Mouse (Mus musculus) liver, embryonic 13.5 days (tissue): Measurements from ENCODE around the gene Ttl. TPM values are rescaled to one million over a fixed set of nuclear protein-coding genes. Genes with fewer than 3 reads are reported as not detected.

Experiments used
- ATAC-seq: fragments of 200-750 bp; cut with Nextera tagmentation; 2 replicates; pipeline ENCODE4 v1.8.0; 2017; ENCODE audit warnings: low read depth, mild to moderate bottlenecking, moderate number of reproducible peaks, moderate library complexity
- DNase-seq: peaks from one replicate; pipeline ENCODE4 v3.0.0; 2022
- H3K27ac ChIP-seq: fragments of 300-500 bp; sonication (generic); 2 replicates; pipeline ENCODE4 v1.5.1; 2015; ENCODE audit warnings: moderate library complexity, mild to moderate bottlenecking, inconsistent platforms
- H3K27me3 ChIP-seq: fragments of 300-500 bp; sonication (generic); 2 replicates; pipeline ENCODE4 v1.6.1; 2015; ENCODE audit warnings: mild to moderate bottlenecking, inconsistent platforms
- H3K36me3 ChIP-seq: fragments of 300-500 bp; sonication (generic); 2 replicates; pipeline ENCODE4 v1.6.1; 2015; ENCODE audit warnings: mild to moderate bottlenecking, inconsistent platforms
- H3K4me1 ChIP-seq: fragments of 300-500 bp; sonication (generic); replicated peaks from 2 replicates; pipeline ENCODE4 v1.6.1; 2015; ENCODE audit warnings: inconsistent platforms
- H3K4me2 ChIP-seq: fragments of 300-500 bp; sonication (generic); 2 replicates; pipeline ENCODE4 v1.6.1; 2015; ENCODE audit warnings: inconsistent platforms, mild to moderate bottlenecking, moderate library complexity
- H3K4me3 ChIP-seq: fragments of 300-500 bp; sonication (generic); replicated peaks from 2 replicates; pipeline ENCODE4 v1.5.1; 2015; ENCODE audit warnings: mild to moderate bottlenecking, inconsistent platforms
- H3K9ac ChIP-seq: fragments of 300-500 bp; sonication (generic); 2 replicates; pipeline ENCODE4 v1.6.1; 2015; ENCODE audit warnings: mild to moderate bottlenecking, inconsistent platforms
- H3K9me3 ChIP-seq: fragments of 300-500 bp; sonication (generic); replicated peaks from 2 replicates; pipeline ENCODE4 v1.6.1; 2016; ENCODE audit warnings: inconsistent platforms
- WGBS: fragments of 180-500 bp; shearing (Covaris S2); methylation state at CpG from one replicate; pipeline ENCODE4 v1.1.7; 2015; ENCODE audit not compliant: insufficient replicate concordance; 5-methylcytosine and 5-hydroxymethylcytosine counted together
- polyA plus RNA-seq: library from polyadenylated mRNA; unstranded; fragments of >200 nt; fragmentation: Nextera tagmentation; extraction: Ambion mirVana; gene quantifications from 2 replicates; pipeline ENCODE4 v1.2.1, GENCODE M21; 2015

Ttl gene
- polyA plus RNA-seq, 1 experiment from 2014 or later = 2.1 TPM

GRCm38 (mm10) chr2:129087520-129087919, 21.8 kb downstream of the Ttl start:
- Histone ChIP-seq H3K36me3 (peaks cover 15% of the 10 kb centered on the region), H3K4me2 (no peak overlapping the region), H3K4me3 (no peak overlapping the region), H3K27ac (no peak overlapping the region), H3K9me3 (no peaks in the 10 kb centered on the region), H3K4me1 (peaks cover 9% of the 10 kb centered on the region), H3K9ac (no peak overlapping the region), H3K27me3 (no peaks in the 10 kb centered on the region)
- 56% methylated on average over 1 of the region's 1 CpGs for WGBS
- DNase-seq (no peak), ATAC-seq (peak; percentile 53; the same call in 1 of the 2 replicates)

DNA sequence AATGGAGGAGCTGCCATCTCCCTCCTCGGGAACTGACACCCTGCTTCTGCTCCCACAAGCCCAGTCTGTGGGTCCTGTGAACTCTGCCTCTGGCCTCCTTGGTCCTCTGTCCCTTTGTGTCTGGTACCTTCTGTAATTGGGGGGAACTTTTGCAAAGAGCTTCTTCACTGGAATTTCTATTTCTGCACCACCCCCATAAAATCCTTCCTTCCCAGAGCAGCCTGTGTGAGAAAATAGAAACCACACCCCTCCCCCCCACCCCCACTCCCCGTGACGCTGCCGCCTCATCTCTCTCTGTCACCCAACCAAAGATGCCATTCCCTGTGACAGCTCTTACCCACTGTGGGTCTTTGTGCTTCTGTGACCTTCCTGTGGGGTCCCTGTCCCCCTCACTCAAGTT, 24.6 kb downstream of the Ttl start:
- Histone ChIP-seq H3K4me2 (no peak overlapping the region), H3K9ac (no peak overlapping the region), H3K27ac (no peak overlapping the region), H3K9me3 (no peaks in the 10 kb centered on the region), H3K27me3 (no peaks in the 10 kb centered on the region), H3K4me3 (no peak overlapping the region), H3K4me1 (peaks cover 9% of the 10 kb centered on the region), H3K36me3 (peaks cover 10% of the 10 kb centered on the region)
- WGBS = 49% methylated on average over 4 of the region's 4 CpGs
- DNase-seq = no peak
- ATAC-seq = no peak

DNA sequence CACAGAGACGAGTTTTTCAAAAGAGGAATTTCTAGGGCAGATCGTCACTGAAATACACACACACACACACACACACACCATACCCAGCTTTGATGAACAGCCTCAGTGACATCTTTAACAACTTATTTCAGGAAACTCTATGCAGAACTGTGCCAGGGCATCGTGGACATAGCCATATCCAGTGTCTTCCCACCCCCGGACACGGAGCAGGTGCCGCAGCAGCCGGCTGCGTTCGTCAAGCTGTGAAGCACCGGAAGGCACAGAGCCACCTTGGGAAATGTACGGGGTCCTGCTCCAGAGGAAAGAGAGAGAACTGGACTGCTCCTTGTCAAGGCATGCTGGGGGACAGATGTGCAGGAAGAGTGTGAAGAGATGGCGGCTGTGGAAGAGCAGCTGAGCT, 27.1 kb downstream of the Ttl start:
- 82% methylated on average over 12 of the region's 12 CpGs for WGBS
- Histone ChIP-seq H3K36me3 (peaks cover 3% of the 10 kb centered on the region), H3K9ac (no peak overlapping the region), H3K27ac (no peak overlapping the region), H3K4me2 (no peak overlapping the region), H3K27me3 (no peaks in the 10 kb centered on the region), H3K4me1 (no peaks in the 10 kb centered on the region; the same call in 1 of the 2 replicates), H3K9me3 (no peaks in the 10 kb centered on the region), H3K4me3 (no peak overlapping the region)
- no peak for ATAC-seq
- no peak for DNase-seq

DNA sequence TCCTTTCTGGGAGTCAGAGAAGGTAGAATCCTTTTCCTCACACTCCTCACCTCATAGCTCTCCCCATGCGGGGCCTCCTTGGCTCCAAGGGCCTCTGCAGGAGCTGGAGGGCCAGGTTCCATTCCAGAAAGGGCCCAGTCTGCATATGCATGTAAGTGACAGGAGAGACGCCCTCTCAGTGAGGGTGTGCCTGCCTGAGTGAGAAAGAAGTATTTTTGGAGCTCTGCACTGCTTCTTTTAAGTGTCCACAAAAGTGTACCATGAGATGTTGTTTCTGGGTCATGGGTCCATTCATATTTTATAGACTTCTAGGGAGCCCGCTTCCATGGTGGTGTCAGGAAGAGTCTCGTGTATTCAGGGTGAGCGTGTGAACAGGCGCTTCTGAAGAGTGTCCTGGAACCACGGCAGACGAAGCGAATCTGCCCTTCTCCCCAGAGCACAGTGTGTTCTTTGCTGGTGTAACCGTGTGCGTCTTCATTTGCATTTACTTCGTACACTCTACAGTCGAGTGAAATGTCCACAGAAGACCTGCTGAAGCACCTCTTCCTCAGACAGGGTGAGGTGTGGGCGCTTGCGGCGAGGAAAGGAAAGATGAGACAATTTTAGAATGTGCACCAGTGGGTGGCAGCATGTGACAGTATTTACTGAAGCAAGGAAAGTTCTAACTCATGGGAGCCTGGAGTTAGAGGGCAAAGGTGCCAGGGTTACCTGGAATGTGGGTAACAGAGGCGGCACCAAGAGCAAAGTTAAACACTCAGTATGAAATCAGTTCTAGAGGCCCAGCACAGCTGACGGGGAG, 28.4 kb downstream of the Ttl start:
- 74% methylated on average over 18 of the region's 18 CpGs for WGBS
- Histone ChIP-seq H3K27ac (no peak overlapping the region), H3K9ac (no peak overlapping the region), H3K4me1 (no peaks in the 10 kb centered on the region), H3K4me3 (no peak overlapping the region), H3K4me2 (no peak overlapping the region), H3K36me3 (peaks cover under 1% of the 10 kb centered on the region), H3K9me3 (no peaks in the 10 kb centered on the region), H3K27me3 (no peaks in the 10 kb centered on the region)
- no peak for DNase-seq
- no peak for ATAC-seq

- WGBS = under 1% methylated on average over 35 of the region's 35 CpGs
- Histone ChIP-seq H3K9ac (peak within 1 kb of the TSS; percentile 77), H3K27me3 (no peaks in the 10 kb centered on the region), H3K9me3 (no peaks in the 10 kb centered on the region), H3K4me2 (peak within 1 kb of the TSS; percentile 92), H3K27ac (peak within 1 kb of the TSS; percentile 15), H3K4me1 (peaks cover 30% of the 10 kb centered on the region), H3K4me3 (peak within 1 kb of the TSS; percentile 80), H3K36me3 (peaks cover 34% of the 10 kb centered on the region)
- peak; percentile 87 for DNase-seq
- ATAC-seq = peak; percentile 99
Observed at GRCm38 (mm10) chr2:129100784-129101310, 35.1 kb downstream of the Ttl start, which contains the start of gene Polr1b. Polr1b (plus strand) TSS chr2:129100995.

- no peaks in the 10 kb centered on the region for H3K4me1 ChIP-seq
- no peak overlapping the region for H3K9ac ChIP-seq
- DNase-seq = no peak
- no peaks in the 10 kb centered on the region for H3K9me3 ChIP-seq
- no peaks in the 10 kb centered on the region for H3K27me3 ChIP-seq
- no peak overlapping the region for H3K4me2 ChIP-seq
- ATAC-seq = no peak
- peaks cover 90% of the 10 kb centered on the region for H3K36me3 ChIP-seq
- 84% methylated on average over 5 of the region's 5 CpGs for WGBS
- no peak overlapping the region for H3K27ac ChIP-seq
- H3K4me3 ChIP-seq = no peak overlapping the region
Observed at GRCm38 (mm10) chr2:129112924-129113323, 47.2 kb downstream of the Ttl start.

DNA sequence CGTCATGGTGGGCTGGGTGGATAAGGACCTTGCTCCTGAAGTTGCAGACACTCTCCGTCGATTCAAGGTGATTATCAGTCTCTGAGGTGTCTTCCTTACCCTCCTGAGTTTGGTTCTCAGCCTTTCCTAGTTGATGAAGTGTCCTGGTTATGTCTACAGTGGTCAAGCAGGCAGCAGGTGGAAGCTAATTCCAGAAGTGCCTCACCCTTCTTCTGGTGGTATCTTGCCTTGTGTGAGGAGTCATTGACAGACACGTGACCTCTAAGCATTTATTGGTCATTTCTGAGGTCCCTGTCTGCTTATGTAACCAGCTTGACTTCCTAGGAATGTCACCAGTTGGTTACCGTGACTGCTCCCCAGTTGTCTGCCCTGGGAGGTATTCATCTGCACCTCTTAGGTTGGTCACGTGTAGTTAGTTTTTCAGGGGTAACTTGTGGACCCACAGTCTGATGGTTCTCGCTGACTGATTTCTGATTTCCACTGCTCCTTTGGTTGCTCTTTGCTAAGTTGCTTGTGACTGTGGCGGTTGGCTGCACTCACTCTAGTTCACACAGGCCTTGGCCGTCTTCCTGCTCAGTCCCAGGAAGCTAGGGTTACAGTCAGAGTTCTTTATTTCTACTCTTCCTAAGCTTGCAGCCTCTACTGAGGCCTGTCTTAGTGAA, 50.1 kb downstream of the Ttl start:
- Histone ChIP-seq H3K9ac (no peak overlapping the region), H3K27me3 (no peaks in the 10 kb centered on the region), H3K4me2 (no peak overlapping the region), H3K9me3 (no peaks in the 10 kb centered on the region), H3K4me1 (no peaks in the 10 kb centered on the region), H3K27ac (no peak overlapping the region), H3K36me3 (peaks cover 93% of the 10 kb centered on the region), H3K4me3 (no peak overlapping the region)
- no peak for ATAC-seq
- no peak for DNase-seq
- 84% methylated on average over 9 of the region's 9 CpGs for WGBS

- H3K9ac ChIP-seq = no peak overlapping the region
- H3K27me3 ChIP-seq = no peaks in the 10 kb centered on the region
- H3K4me3 ChIP-seq = no peak overlapping the region
- no peaks in the 10 kb centered on the region for H3K4me1 ChIP-seq
- no peaks in the 10 kb centered on the region for H3K9me3 ChIP-seq
- no peak overlapping the region for H3K27ac ChIP-seq
- H3K4me2 ChIP-seq = no peak overlapping the region
- WGBS = 89% methylated on average over 1 of the region's 1 CpGs
- ATAC-seq (no peak), DNase-seq (no peak)
- peaks cover 94% of the 10 kb centered on the region for H3K36me3 ChIP-seq
Observed at GRCm38 (mm10) chr2:129116368-129116739, 50.6 kb downstream of the Ttl start.

DNA sequence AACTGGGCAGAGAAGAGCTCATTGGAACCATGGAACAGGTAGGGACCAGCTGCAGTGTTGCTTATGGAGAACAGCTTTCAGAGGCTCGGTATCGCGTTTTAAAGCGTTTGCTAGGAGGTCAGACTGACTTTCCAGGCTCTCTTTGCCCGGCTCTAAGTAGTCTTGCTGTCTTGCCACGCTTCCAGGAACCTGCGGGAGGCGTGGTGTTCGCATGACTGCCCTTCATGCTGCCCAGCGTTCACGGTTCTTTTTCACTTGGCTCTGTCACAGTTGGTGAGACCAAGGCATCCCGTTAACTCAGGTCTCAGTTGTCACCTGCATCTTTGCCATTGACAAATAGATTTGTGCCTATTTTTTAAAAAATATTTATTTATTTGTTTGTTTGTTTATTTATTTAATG, 52.3 kb downstream of the Ttl start:
- Histone ChIP-seq H3K27me3 (no peaks in the 10 kb centered on the region), H3K9ac (no peak overlapping the region), H3K9me3 (no peaks in the 10 kb centered on the region), H3K36me3 (peaks cover 98% of the 10 kb centered on the region), H3K4me2 (no peak overlapping the region), H3K4me1 (no peaks in the 10 kb centered on the region), H3K27ac (no peak overlapping the region), H3K4me3 (no peak overlapping the region)
- ATAC-seq (no peak), DNase-seq (no peak)
- 92% methylated on average over 12 of the region's 12 CpGs for WGBS

GRCm38 (mm10) chr2:129121986-129122385, 56.2 kb downstream of the Ttl start:
- 82% methylated on average over 8 of the region's 8 CpGs for WGBS
- Histone ChIP-seq H3K4me1 (no peaks in the 10 kb centered on the region), H3K4me2 (no peak overlapping the region), H3K9me3 (no peaks in the 10 kb centered on the region), H3K36me3 (peaks cover 98% of the 10 kb centered on the region), H3K9ac (no peak overlapping the region), H3K27ac (no peak overlapping the region), H3K4me3 (no peak overlapping the region), H3K27me3 (no peaks in the 10 kb centered on the region)
- no peak for ATAC-seq
- no peak for DNase-seq

DNA sequence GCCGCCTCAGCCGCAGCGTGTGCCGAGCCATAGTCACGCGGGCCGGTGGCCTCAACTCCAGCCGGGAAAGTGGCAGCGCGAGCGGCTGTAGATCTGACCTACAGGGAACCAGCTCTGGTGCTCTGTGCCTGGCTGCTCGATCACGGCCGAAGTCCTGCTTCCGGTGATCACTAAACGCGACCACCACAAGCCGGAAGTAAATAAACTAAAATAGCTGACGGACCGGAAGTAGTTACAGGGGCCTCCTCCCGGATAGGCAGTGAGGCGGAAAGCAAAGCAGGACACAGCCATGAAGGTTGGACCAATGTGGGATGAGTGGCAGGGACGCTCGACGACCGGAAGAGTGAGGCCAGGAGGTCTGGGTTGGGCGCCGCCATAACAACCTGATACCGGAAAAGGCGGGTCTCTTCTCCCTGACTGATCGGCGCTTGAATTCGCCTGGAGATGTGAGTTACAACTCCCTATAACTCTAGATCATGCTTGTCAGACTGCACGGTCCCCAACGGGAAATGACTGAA, 63.7 kb downstream of the Ttl start, which contains the start of gene Chchd5:
Chchd5 (plus strand) TSS at position 289 of the 518 bp plus-strand sequence.
- peak within 1 kb of the TSS; percentile 92 for H3K27ac ChIP-seq
- H3K4me2 ChIP-seq = peak within 1 kb of the TSS; percentile 91
- WGBS = under 1% methylated on average over 35 of the region's 35 CpGs
- ATAC-seq = peak; percentile 100
- H3K4me1 ChIP-seq = peaks cover 26% of the 10 kb centered on the region
- no peaks in the 10 kb centered on the region for H3K27me3 ChIP-seq
- DNase-seq = peak; percentile 91
- H3K9ac ChIP-seq = peak within 1 kb of the TSS; percentile 84
- peak within 1 kb of the TSS; percentile 79 for H3K4me3 ChIP-seq
- peaks cover 58% of the 10 kb centered on the region for H3K36me3 ChIP-seq
- no peaks in the 10 kb centered on the region for H3K9me3 ChIP-seq
